Mouse (Mus musculus) stomach, postnatal 0 days (tissue): ENCODE measurements around the gene Cnst. TPM values are rescaled to one million over a fixed set of nuclear protein-coding genes. Genes with fewer than 3 reads are reported as not detected.

Source experiments
- ATAC-seq: fragments of 200-750 bp; cut with Nextera tagmentation; 2 replicates; pipeline ENCODE4 v1.8.0; 2017; ENCODE audit not compliant: low FRiP score, low TSS enrichment
- DNase-seq: peaks from one replicate; pipeline ENCODE4 v3.0.0-alpha.2; 2016; ENCODE audit warnings: low spot score
- H3K27ac ChIP-seq: fragments of 300-500 bp; sonication (generic); replicated peaks from 2 replicates; pipeline ENCODE4 v1.5.1; 2014; ENCODE audit warnings: mild to moderate bottlenecking, control low read depth
- H3K27me3 ChIP-seq: fragments of 300-500 bp; sonication (generic); 2 replicates; pipeline ENCODE4 v1.6.1; 2014; ENCODE audit warnings: low read length; ENCODE audit not compliant: control insufficient read depth, insufficient read depth
- H3K36me3 ChIP-seq: fragments of 300-500 bp; sonication (generic); 2 replicates; pipeline ENCODE4 v1.6.1; 2014; ENCODE audit warnings: low read length, mixed read lengths; ENCODE audit not compliant: control insufficient read depth, insufficient read depth
- H3K4me1 ChIP-seq: fragments of 300-500 bp; sonication (generic); replicated peaks from 2 replicates; pipeline ENCODE4 v1.6.1; 2014; ENCODE audit warnings: antibody characterized with exemption; ENCODE audit not compliant: control insufficient read depth, insufficient read depth
- H3K4me2 ChIP-seq: fragments of 300-500 bp; sonication (generic); replicated peaks from 2 replicates; pipeline ENCODE4 v1.6.1; 2014; ENCODE audit warnings: low read depth, mild to moderate bottlenecking, control low read depth, moderate library complexity
- H3K4me3 ChIP-seq: fragments of 300-500 bp; sonication (generic); 2 replicates; pipeline ENCODE4 v1.5.1; 2014; ENCODE audit warnings: low read depth, low read length, control low read depth
- H3K9ac ChIP-seq: fragments of 300-500 bp; sonication (generic); 2 replicates; pipeline ENCODE4 v1.6.1; 2014; ENCODE audit warnings: mild to moderate bottlenecking, low read length, control low read depth, mixed read lengths
- H3K9me3 ChIP-seq: fragments of 300-500 bp; sonication (generic); 2 replicates; pipeline ENCODE4 v1.6.1; 2016; ENCODE audit warnings: low read length; ENCODE audit not compliant: control insufficient read depth
- CTCF ChIP-seq: IDR thresholded peaks from 2 replicates; pipeline ENCODE4 v1.5.1; 2016; ENCODE audit warnings: antibody characterized with exemption, low read depth, mild to moderate bottlenecking, moderate library complexity
- EP300 ChIP-seq: optimal IDR thresholded peaks from 2 replicates; pipeline ENCODE3; 2016; ENCODE audit warnings: antibody characterized with exemption
- WGBS: fragments of 180-500 bp; shearing (Covaris S2); extraction: QIAGEN DNeasy Blood & Tissue Kit; methylation state at CpG from one replicate; pipeline ENCODE4 v1.1.7; 2014; 5-methylcytosine and 5-hydroxymethylcytosine counted together
- polyA plus RNA-seq: library from polyadenylated mRNA; unstranded; fragments of >200 nt; fragmentation: Nextera tagmentation; extraction: Ambion mirVana; gene quantifications from 2 replicates; pipeline ENCODE4 v1.2.1, GENCODE M21; 2015

Gene Cnst
- polyA plus RNA-seq, 1 experiment from 2014 or later: 8.8 TPM

GRCm38 (mm10) chr1:179668836-179669537 lies 122.8 kb downstream of the Cnst start:
- Histone ChIP-seq H3K9ac (peak overlapping the region; percentile 80), H3K27ac (peak overlapping the region; percentile 80), H3K9me3 (no peaks in the 10 kb centered on the region), H3K27me3 (no peaks in the 10 kb centered on the region), H3K4me2 (peak overlapping the region; percentile 95), H3K4me1 (no peaks in the 10 kb centered on the region), H3K36me3 (no peaks in the 10 kb centered on the region), H3K4me3 (peak overlapping the region; percentile 84)
- WGBS: 14% methylated on average over 12 of the region's 12 CpGs
- DNase-seq (peak; percentile 19), ATAC-seq (no peak)
- TF ChIP-seq CTCF: peak; percentile 46
- no peak for TF ChIP-seq EP300

- Histone ChIP-seq H3K9ac (no peak overlapping the region), H3K4me3 (no peak overlapping the region), H3K27me3 (no peaks in the 10 kb centered on the region), H3K9me3 (no peaks in the 10 kb centered on the region), H3K27ac (no peak overlapping the region), H3K4me1 (no peaks in the 10 kb centered on the region), H3K4me2 (no peak overlapping the region), H3K36me3 (peaks cover 5% of the 10 kb centered on the region; the same call in 1 of the 2 replicates)
- no peak for TF ChIP-seq EP300
- no peak for TF ChIP-seq CTCF
- DNase-seq (no peak), ATAC-seq (no peak)
- 90% methylated on average over 3 of the region's 3 CpGs for WGBS
These were observed 128.2 kb downstream of the Cnst start for GRCm38 (mm10) chr1:179674355-179674754.

DNA sequence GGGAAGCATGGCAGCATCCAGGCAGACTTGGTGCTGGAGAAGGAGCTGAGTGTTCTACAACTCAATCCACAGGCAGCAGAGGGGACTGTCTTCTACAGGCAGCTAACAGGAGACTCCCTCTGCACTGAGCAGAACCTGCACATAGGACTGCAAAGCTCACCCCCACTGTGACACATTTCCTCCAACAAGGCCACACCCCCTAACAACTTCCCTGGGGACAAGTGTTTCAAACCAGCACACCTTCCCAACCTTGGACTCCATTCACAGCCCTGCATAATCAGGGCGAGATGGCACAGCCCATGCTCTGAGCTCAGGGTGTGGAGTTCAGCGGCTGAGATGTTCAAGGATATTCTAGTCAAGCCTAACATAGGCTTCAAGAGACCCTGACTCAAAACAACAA lies 130.9 kb downstream of the Cnst start:
- Histone ChIP-seq H3K9me3 (no peaks in the 10 kb centered on the region), H3K36me3 (peaks cover 5% of the 10 kb centered on the region; the same call in 1 of the 2 replicates), H3K4me1 (no peaks in the 10 kb centered on the region), H3K9ac (no peak overlapping the region), H3K27ac (no peak overlapping the region), H3K4me3 (no peak overlapping the region), H3K27me3 (no peaks in the 10 kb centered on the region), H3K4me2 (no peak overlapping the region)
- ATAC-seq: no peak
- no peak for DNase-seq
- WGBS: 94% methylated on average over 2 of the region's 2 CpGs
- TF ChIP-seq CTCF (no peak), EP300 (no peak)

Other genes starting within 250 kb of the Cnst start
- 10.5 and 12.1 TPM in 2 replicates for gene Smyd3, start 28.3 kb upstream of the Cnst start, polyA plus RNA-seq
- gene Tfb2m, start 103 bp upstream of the Cnst start, polyA plus RNA-seq: 28.7 and 31.6 TPM in 2 replicates
- gene Sccpdh, start 121.8 kb downstream of the Cnst start, polyA plus RNA-seq: 39.0 and 41.3 TPM in 2 replicates
- not detected in 2 replicates for gene Kif28, start 198.9 kb downstream of the Cnst start, polyA plus RNA-seq